Mouse (Mus musculus) adrenal gland, postnatal 25 days (tissue): ENCODE measurements around the gene Efcab9. TPM values are rescaled to one million over a fixed set of nuclear protein-coding genes. Genes with fewer than 3 reads are reported as not detected.

Experiments
- DNase-seq: peaks from one replicate; pipeline ENCODE4 v3.0.0; 2021; ENCODE audit warnings: mixed read lengths
- long read RNA-seq: library from polyadenylated mRNA; stranded (forward); transcript quantifications from one replicate; pipeline ENCODE4 v2.0.0, GENCODE M21; 2021
- total RNA-seq: library from RNA; stranded (reverse); gene quantifications from 2 replicates; pipeline ENCODE4 v1.2.3, GENCODE M21; 2021

Gene Efcab9
- 1.5 TPM in 1 of 2 replicates, not detected in the other for total RNA-seq
- long read RNA-seq = 0 reads

DNA sequence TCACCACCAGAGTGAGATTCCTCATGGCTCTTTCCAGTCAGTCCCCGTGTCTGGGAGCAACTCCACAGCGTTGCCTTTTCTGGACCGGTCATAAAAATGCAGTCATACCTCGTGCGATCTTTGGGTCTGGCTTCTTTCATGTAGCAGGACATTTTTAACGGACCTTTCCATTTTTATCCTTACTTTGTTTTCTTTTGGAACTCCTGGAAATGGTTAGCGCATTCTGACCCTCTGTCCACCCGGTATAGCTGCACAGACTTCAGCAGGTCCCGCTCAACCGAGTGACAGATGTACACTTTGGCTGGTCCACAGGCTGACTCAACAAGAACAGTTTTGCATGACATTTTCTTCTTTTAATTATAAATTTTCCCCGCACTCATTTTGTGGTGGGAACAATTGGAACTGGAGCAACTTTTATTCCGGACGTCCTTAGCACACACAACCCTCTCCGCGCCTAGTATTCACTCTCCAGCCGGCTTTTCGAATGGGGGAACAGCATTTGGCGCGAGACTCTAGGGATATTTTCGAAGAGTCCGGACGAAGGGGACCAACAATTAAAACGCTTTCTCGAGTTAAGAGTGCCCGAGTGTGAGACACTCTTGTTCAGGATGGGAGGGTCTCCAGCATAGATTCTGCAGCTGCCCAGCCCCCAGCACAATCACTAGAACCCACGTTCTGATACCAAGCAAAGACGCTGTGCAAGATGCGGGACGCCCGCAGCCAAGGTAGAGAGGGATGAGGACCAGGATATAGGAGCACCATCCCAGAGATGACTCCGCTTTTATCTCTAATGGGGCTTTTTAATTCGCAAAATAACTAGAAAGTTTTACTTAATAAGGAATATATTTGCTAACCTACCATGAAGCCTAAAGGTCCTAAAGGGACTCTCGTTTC, at the start of gene Efcab9:
TSS of gene Efcab9 (minus strand) at position 211 of the 894 bp plus-strand sequence.
- no peak for DNase-seq

DNA sequence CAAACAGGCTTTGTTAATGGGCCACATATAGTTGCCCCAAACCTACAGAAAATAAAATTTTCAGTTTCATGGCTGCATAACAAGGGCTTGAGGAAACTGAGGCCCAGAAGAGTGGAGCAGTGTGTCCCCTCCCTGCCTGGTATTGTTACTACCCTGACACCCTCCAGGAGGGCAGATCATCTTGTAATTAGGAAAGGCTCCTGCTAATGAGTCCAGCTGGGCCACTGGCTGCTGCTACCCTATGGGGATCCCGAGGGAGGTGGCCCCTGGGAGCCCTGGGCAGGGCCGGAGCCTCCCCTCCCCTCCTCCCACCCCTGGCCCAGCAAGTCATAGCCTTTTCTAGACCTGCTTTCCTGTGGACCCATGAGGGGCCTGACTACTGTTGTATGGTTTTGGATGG, 49.1 kb upstream of the Efcab9 start:
- no peak for DNase-seq

DNA sequence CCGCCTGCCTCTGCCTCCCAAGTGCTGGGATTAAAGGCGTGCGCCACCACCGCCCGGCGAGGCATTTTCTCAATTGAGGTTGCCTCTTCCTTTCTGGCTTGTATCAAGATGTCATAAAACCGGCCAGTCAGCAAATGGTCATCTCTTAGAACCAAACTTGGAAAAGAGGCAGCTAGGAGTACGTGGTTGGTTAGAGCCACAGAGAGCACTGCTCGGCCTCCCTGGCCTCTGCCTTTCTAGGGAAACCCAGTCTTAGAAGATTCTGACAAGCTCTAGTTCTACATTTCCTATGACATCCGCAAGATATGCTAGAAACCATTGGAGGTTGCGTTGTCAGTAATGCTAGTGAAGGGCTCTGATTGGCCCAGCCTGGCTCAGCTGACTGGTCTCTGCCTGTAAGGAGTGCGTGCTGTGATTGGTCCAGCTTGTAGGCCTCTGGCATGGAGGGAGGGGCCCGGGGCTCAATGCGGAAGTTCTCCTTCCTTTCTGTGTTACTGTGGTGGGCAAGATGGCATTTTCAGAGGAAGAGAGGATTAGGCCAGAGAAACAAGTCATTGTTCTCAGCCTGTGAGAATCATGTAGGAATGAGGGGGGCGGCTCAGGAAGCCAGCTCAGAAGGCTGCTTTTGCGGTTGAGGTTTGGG, 48.5 kb upstream of the Efcab9 start:
- DNase-seq = no peak

DNA sequence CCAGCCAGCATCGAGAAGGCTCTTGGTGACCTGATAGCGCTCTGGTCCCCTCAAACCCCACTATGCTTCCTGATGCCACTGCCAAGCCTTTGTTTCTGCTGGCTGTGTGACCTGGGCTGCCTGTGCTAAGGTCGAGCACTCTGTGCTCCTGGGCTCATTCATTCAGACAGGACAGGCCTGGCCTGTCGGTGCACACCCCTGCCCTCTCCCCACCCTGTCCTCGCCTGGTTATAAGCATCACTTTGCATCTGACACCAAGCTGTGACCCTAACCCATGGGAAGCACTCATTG, 44.8 kb upstream of the Efcab9 start:
- no peak for DNase-seq

DNA sequence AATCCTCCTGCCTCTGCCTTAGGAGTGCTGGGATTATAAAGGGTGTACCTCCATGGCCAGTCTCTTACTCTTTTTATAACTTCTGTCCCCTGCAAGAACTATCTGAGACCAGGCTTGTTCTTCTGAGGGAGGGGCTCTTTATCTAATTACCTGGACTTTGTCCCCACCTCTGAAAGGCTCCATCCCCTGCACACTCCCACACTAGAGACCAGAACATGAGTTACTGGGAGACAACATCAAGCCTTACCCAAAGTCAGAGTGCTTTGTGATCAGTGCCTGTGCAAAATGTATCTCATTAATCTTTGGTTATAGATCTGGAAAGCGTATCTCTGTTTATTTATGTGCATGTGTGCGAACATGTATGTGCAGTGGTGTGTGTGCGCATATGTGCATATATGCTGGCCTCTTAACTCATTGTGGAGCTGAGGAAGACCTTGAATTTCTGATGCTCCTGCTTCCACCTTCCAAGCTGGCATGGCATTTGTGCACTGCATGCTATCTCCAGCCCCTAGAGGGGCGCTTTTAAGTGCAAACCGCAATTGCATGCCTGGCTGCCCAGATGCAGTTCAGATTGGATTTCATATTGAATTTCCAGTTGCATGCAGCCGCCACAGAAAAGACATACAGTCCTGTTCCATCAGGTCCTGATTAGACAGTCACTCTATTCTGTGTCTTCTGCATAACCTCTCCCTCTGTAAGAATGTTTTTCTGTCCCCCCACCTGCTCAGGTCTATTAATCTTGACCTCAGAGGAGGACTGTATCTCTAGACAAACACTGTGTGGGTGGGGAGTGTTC, 44.3 kb upstream of the Efcab9 start:
- no peak for DNase-seq

DNA sequence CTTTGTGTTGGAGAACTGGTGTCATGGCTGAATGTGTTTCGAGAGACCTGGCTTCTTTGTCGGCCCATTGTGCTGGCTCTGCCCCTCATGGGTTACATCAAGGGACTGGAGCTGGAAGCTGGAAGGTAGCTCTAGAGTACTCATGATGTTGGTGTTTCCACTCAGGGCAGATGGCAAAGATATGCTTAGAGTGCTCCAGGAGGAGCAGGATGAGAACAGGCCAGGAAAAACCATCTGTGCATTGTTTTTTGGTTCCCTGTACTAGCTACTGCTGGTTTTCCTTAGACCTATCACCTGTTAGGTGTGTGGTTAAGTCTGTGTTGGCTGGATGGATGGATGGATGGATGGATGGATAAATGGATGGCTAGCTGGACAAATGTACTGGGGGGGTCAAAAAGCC, 41.8 kb upstream of the Efcab9 start:
- no peak for DNase-seq

DNA sequence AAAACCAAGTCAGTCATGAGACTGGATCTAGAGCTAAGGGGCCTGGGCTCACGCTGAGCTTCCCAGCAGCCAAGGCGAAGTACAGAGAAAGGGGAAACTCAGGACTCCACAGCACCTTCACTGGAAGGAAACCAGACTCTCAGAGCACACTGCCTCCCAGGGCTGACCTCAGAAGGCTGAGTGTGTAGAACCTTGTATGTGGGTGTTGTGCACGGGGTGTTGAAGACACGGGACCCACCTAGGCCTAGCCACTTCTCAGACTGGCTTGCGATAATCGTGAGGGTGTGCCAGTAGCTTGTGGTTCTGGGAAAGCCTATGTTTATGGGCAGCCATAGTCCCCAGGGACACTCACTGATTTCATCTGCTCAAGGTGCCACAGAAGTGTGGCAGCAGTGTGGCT, 39.2 kb upstream of the Efcab9 start:
- DNase-seq = no peak

DNA sequence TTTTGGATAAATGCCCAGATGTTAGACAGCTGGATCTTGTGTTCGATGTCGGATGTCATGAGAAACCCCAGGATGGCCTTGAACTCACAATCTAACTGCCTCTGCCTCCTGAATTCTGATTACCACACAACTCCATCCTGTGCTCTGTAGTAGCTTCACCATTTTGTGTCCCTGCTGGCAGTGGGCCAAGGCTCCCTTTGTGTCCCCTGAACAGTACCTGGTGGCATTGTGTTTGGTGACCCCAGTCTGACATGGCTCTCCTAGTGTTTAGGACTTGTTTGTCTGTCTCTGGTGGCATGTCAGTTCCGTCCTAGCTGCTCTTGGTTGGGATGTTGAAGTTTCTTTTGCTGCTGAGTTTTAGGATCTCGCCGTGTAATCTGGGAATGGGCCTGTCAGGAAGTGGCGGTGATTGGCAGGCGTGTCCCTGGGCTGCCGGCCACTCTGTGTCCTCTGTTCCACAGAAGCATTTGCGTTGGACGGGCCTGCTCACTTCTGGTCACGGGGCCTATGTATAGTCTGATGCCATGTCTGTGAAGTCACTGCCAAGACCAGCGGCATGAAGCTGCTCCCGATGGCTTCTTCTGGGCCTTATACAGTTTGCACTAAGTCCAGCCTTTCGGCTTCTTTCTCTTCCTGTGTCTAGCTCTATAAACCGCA, 36.9 kb upstream of the Efcab9 start:
- DNase-seq = no peak

DNA sequence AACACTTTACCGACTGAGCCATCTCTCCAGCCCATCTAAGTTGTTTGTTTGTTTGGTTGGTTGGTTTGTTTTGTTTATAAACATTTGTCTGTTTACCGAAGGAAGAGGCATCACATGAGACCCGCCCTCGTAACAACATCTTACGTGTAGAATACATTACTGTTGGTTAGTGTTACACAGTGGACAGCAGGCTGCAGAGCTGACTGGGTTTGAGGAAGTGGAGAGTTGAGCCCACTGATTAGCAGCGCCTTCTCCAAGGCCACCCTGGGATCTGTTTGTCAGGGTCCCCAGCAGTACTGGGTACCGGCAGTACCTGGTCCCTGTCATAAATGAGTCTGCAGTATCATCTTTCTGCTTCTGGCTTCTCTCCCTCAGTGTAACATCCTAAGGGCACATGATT, 36.2 kb upstream of the Efcab9 start:
- no peak for DNase-seq

DNA sequence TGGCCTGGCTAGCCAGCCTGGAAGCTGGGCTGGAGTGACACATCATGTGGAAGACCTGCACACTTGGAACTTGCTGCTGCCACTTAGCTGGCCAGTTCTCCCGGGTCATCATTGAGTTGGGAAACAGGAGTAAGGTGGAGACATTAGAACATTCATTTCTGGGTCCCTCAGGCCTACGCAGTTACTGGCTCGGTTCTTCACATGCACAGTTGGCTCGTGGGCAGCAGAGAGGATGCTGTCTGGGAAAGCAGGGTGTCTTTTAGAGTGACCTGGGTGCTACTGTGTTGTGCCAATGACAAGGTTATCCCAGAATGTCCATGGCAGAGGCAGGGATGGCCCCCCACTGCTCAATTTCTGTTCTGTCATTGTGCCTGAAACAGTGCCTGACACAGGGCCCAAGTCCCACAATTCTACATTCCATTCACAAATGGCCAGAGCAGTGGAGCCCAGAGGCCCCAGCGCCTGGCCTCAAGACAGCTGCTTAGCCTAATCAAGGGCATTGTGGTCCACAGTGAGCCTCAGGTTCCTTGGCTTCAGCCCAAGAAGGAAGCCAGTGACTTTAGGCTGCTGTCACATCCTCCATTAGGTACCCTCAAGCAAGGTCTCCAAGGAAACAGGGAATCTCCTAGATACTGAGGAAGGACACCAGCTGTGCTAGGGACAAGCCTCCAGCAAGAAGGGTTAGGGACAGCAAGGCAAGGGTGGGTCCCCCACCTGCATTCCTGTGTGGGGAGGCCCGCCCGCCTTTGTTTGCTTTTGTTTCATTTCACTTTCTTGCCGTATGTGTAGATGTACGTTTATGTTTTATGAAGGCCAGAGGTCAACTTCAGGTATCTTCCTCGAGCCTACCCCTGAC, 35.3 kb upstream of the Efcab9 start:
- DNase-seq = no peak

DNA sequence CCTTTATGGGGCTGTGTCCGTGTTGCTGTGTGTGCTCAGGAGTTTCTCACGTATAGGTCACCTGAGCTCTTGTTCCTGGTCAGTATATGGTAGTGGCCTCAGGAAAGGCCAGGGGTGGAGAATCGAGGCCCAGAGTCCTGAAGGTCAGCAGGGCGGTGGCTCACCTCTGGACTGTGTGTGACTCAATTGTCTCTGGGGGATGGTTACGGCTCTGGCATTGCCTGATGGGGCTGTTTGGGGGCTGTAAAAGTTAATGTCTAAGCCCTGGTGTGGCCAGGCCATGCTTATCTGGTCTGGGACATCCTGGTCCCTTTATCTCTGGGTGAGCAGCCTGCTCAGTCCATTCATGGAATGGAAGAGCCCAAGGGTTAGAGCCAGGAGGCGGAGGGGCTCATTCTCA, 34.3 kb upstream of the Efcab9 start:
- no peak for DNase-seq

DNA sequence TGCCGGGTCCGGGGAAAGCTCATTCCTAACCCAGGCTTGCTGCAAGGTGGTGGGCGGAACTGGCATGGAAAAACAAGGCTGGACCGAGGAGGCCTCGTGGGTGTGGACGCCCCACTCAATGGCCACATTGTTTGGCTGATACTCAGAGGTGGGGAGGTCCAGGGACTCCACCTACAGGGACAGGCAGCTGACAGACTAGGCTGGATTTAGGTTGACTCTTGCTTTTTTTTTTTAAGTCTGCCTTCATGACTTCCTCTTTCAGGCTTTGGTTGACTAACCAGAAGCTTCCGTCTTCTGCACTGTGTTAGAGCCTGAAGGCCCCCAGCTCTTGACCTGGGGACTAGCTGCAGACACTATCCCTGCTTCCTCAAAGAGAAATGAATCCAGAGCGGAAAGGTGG, 33.2 kb upstream of the Efcab9 start:
- DNase-seq = no peak

DNA sequence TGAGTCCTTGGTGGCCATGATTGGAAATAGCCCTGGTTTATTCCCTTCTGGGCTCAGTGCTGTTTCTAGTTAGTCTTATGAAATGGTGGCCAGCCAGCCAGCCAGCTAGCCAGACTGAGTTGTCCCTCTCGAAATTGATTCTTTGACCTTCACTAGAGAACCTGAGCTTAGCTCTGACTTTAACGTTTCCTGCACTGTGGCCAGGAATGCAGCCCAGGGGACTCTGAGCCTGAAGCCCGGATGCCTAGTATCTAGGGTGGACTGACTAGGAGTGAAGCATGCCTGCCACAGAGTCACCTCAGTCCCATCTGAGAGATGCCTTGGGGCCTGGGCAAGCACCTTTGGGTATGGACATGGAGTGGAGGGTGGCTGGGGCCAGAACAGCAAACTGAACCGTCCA, 32.7 kb upstream of the Efcab9 start:
- DNase-seq = no peak

DNA sequence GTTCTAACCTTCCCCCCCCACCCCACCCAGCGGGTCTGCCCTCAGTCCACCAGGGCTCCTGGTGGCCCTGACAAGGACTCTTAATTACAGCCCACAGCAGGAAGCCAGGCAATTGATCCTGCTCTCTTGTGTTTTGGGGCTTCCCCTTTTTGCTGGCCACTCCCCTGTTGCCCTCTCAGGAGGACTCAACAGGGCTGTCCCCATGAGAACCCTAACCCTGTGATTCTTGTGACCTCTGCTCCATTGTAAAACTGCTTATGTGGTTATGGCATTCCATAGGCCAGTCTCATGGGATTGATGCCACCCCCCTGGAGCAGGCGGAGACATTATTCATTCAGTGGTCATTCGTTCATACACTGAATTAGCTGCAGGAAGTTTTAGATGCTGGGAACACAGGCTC, 31.8 kb upstream of the Efcab9 start:
- no peak for DNase-seq

DNA sequence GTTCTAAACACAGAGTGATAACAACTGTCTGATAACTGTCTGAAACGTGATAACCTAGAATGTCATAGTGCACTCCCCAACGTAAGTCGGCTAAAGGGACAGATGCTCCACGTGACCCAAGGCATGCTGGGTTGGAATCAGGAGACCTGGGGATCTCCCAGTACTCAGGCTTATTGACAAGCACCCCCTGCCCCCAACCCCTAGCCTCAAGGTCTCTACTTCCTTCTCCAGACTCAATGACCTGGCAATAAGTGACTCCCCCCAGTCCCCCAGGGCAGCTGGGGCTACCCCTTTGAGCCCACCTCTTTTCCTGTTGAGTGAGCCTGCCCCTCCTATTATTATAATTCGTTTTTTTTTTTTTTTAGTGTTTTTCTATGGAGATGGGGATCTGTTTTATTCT, 30.8 kb upstream of the Efcab9 start:
- no peak for DNase-seq

DNA sequence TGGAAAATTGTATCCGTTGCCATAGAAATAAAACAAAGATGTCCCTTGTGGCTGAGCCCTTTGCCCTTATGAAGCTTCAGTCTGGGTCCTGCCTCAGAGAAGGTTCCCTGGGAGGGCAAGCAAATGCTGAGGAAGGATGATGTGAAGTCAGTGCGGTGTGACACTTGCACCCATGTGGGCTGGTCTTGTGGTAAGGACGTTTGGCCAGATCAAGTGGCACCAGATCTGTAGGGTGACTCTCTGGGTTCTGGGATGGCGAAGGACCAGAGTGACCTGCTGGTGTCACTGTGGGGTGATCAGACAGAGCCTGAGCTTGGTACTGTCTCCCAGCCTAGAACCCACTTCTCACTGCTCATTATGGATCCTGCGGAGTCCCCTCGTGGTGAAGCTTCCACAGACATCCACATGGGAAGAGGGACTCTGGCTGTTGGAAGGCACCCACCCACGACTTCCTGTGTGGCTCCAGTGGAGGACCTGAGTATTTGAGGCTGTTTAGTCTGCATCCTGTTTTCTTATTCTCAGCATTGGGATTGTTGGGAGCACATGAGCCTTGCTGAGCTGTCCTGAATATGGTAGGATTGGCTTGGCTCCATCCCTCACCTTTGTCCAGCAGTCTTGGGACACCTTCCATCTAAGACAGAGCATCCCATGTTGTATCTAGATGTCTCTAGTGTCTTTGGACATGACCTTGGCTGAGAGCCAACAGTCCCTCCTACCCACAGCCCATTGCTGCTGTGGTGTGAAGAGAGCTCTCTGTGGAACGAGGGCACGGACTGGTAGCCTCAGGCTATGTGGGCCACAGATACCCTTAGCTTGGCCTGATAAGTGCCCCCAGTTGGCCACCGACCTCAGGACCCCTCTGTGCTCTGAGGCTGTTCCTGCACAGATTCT, 29.8 kb upstream of the Efcab9 start:
- no peak for DNase-seq

DNA sequence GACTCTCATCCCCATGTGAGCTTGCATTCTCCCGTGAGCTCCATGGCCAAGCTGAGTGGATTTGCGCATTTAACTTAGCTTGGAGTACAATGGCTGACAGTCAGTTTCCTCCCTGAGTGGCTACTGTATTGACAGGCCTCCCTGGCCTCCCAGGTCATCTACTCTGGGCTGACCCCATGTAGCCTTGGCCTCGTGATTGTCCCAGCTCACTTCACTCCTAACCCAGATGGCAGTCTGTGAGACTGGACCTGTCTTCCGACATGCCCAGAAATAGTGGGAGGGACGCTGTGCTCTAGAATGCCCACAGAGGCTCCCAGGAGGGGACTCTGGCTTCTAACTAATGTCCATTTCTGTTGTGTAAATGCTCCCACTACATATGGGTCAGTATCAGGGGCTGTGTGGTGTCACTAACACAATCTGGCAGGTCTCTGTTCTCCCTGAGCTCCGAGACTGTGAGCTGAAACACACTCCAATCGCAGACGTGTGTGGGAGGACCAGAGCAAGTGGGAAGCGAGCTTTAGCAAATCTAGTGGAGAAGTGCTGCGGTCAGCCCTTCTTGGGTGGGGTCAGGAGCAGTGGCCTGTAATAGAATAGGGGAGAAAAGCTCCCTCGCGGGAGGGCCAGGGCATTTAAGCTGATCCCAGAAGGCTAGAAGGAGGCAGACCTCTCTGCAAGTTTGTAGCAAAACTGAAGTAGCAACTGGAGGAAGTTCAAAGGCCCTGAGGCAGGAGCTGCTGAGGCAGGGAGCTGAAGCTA, 28.3 kb upstream of the Efcab9 start:
- DNase-seq = no peak

DNA sequence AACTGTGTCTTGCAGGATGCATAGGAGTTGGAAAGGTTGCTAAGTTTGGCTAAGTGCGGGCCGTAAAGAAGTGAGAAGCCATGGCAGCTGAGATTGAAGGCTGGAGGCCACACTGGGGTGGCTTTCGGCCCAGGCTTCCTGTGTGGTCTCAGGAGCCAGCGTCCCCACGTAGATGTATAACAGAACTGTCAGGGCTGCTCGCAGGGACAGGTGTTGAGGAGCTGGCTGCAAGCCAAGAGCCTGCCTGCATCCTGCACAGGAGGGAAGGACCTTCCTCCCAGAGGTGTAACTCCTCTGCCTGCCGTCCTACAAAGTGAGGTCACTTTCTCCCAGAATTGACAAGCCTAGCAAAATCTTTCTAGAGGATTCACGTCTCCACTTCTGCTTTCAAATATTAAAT, 26.8 kb upstream of the Efcab9 start:
- no peak for DNase-seq

DNA sequence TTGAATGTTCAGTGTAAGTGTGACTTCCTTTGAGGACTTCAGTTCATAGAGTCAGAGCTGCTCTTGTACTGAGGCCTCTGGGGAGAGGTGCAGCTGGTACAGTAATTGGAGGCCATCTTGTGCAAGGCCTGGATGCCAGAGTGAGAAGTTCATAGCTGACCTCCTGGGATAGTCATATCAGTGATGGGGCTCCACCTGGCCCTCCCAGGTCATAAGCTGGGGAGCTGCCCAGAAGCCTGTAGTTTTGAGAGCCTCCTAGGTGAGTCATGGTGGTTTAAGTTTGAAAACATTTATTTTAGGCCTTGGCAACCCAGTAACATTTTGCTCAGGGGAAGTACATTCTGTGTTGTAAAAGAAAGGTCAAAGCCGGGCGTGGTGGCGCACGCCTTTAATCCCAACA, 26.1 kb upstream of the Efcab9 start:
- DNase-seq = no peak
